Mouse (Mus musculus) spleen, postnatal 10 days (tissue): ENCODE data around the gene Olfr1322.

Source experiments
- DNase-seq, 2 experiments: peaks; one replicate each; pipeline ENCODE4 v3.0.0; 2021 to 2022; ENCODE audit warnings: low spot score in 2 of 2

Gene Olfr1322

DNA sequence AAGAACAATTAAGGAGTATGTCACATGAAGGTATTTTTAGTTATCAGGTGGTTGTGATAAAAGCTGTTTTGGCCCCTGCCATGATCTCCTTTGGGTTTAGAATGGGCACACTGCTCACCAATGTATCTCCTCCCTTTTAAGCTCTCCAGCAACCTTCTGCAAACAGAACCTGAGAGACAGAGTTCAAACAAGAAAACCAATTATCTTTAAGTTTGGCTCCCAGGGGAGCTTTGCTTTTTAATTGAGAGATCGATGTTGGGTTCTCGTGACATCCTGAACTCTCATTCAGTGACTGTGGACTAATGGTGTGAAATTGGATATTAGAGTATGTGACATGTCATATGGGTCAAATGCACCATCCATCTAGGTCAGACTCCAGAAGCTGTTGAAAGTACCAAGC, at the start of gene Olfr1322:
Olfr1322 (minus strand) TSS at position 101 of the 400 bp plus-strand sequence.
- DNase-seq = no peak

- no peak for DNase-seq
Observed at GRCm38 (mm10) chrX:49877651-49878349, 13.5 kb downstream of the Olfr1322 start.
